Mouse (Mus musculus) bone marrow, adult 2 months (tissue): ENCODE results near the gene Zfp239. TPM values are rescaled to one million over a fixed set of nuclear protein-coding genes. Genes with fewer than 3 reads are reported as not detected.

ENCODE experiments used
- H3K27ac ChIP-seq: fragments of 200-500 bp; 2 replicates; pipeline ENCODE4 v1.5.1; 2012; ENCODE audit warnings: low read depth, mild to moderate bottlenecking, control low read depth, inconsistent platforms, low read length; ENCODE audit not compliant: control insufficient read depth, poor library complexity, insufficient read depth
- H3K4me1 ChIP-seq: fragments of 200-500 bp; 2 replicates; pipeline ENCODE4 v1.6.1; 2011; ENCODE audit warnings: low read length; ENCODE audit not compliant: control insufficient read depth, insufficient read depth
- H3K4me3 ChIP-seq: fragments of 200-500 bp; replicated peaks from 2 replicates; pipeline ENCODE3; 2011; ENCODE audit warnings: mild to moderate bottlenecking, low read depth, low read length, control low read depth; ENCODE audit not compliant: control insufficient read depth
- CTCF ChIP-seq: fragments of 200-500 bp; IDR thresholded peaks from 2 replicates; pipeline ENCODE4 v1.5.1; 2011; ENCODE audit warnings: low read length, control low read depth; ENCODE audit not compliant: control insufficient read depth, insufficient read depth
- POLR2A ChIP-seq: fragments of 200-500 bp; IDR thresholded peaks from 2 replicates; pipeline ENCODE4 v1.6.1; 2011; ENCODE audit warnings: low read depth, mild to moderate bottlenecking, control low read depth, low read length, borderline replicate concordance; ENCODE audit not compliant: control insufficient read depth
- WGBS: fragments of 180-500 bp; shearing (Covaris S2); methylation state at CpG from one replicate; pipeline ENCODE4 v1.1.7; 2018; 5-methylcytosine and 5-hydroxymethylcytosine counted together
- polyA plus RNA-seq: library from polyadenylated mRNA; stranded (reverse); fragments of >200 nt; gene quantifications from 2 replicates; pipeline ENCODE4 v1.2.4, GENCODE M21; 2011; ENCODE audit warnings: low replicate concordance; ENCODE audit not compliant: missing spikeins, insufficient read depth, insufficient read length

Zfp239 gene
- polyA plus RNA-seq, 1 experiment = 1.3 TPM

- H3K4me1 ChIP-seq = peaks cover 1% of the 10 kb centered on the region; the same call in 1 of the 2 replicates
- WGBS = under 1% methylated on average over 68 of the region's 77 CpGs
- TF ChIP-seq CTCF = no peak
- peak; percentile 1; the same call in 1 of the 2 replicates for TF ChIP-seq POLR2A
- peak overlapping the region; percentile 90 for H3K4me3 ChIP-seq
- peak overlapping the region; percentile 99 for H3K27ac ChIP-seq
Observed at GRCm38 (mm10) chr6:117907301-117907978, 45.5 kb downstream of the Zfp239 start.

- peak overlapping the region; percentile 99 for H3K27ac ChIP-seq
- H3K4me1 ChIP-seq = peaks cover 1% of the 10 kb centered on the region; the same call in 1 of the 2 replicates
- peak overlapping the region; percentile 90 for H3K4me3 ChIP-seq
- no peak for TF ChIP-seq CTCF
- TF ChIP-seq POLR2A = no peak
- WGBS = under 1% methylated on average over 26 of the region's 26 CpGs
Observed at GRCm38 (mm10) chr6:117907979-117908355, 46.1 kb downstream of the Zfp239 start.

GRCm38 (mm10) chr6:117908424-117908900 is 46.6 kb downstream of the Zfp239 start:
- Histone ChIP-seq H3K4me3 (peak overlapping the region; percentile 90), H3K4me1 (peaks cover 1% of the 10 kb centered on the region; the same call in 1 of the 2 replicates), H3K27ac (no peak overlapping the region)
- WGBS = under 1% methylated on average over 14 of the region's 14 CpGs
- no peak for TF ChIP-seq CTCF
- TF ChIP-seq POLR2A = no peak

- TF ChIP-seq POLR2A = no peak
- no peak for TF ChIP-seq CTCF
- 51% methylated on average over 6 of the region's 6 CpGs for WGBS
- Histone ChIP-seq H3K27ac (no peak overlapping the region), H3K4me1 (peaks cover 1% of the 10 kb centered on the region; the same call in 1 of the 2 replicates), H3K4me3 (no peak overlapping the region)
Observed at GRCm38 (mm10) chr6:117910120-117910661, 48.3 kb downstream of the Zfp239 start.

GRCm38 (mm10) chr6:117914541-117914940 is 52.6 kb downstream of the Zfp239 start:
- Histone ChIP-seq H3K27ac (no peak overlapping the region), H3K4me1 (peaks cover 1% of the 10 kb centered on the region; the same call in 1 of the 2 replicates), H3K4me3 (no peak overlapping the region)
- TF ChIP-seq CTCF (no peak), POLR2A (no peak)

GRCm38 (mm10) chr6:117916205-117916736 is 54.4 kb downstream of the Zfp239 start:
- H3K27ac ChIP-seq = peak overlapping the region; percentile 98
- TF ChIP-seq CTCF (no peak), POLR2A (no peak)
- H3K4me3 ChIP-seq = peak overlapping the region; percentile 88
- no peaks in the 10 kb centered on the region; the same call in 1 of the 2 replicates for H3K4me1 ChIP-seq
- WGBS = 1% methylated on average over 12 of the region's 12 CpGs

GRCm38 (mm10) chr6:117916737-117917426 is 55.0 kb downstream of the Zfp239 start:
- under 1% methylated on average over 62 of the region's 62 CpGs for WGBS
- H3K4me1 ChIP-seq = no peaks in the 10 kb centered on the region; the same call in 1 of the 2 replicates
- peak overlapping the region; percentile 88 for H3K4me3 ChIP-seq
- peak overlapping the region; percentile 98 for H3K27ac ChIP-seq
- no peak for TF ChIP-seq CTCF
- TF ChIP-seq POLR2A = peak; percentile 67; the same call in 1 of the 2 replicates

- WGBS = under 1% methylated on average over 21 of the region's 21 CpGs
Observed at GRCm38 (mm10) chr6:117917576-117917975, 55.7 kb downstream of the Zfp239 start.

More at GRCm38 (mm10) chr6:117917576-117917975, 55.7 kb downstream of the Zfp239 start:
- peak overlapping the region; percentile 88 for H3K4me3 ChIP-seq
- TF ChIP-seq POLR2A (no peak), CTCF (no peak)
- H3K27ac ChIP-seq = peak overlapping the region; percentile 98
- H3K4me1 ChIP-seq = no peaks in the 10 kb centered on the region; the same call in 1 of the 2 replicates
